Mouse (Mus musculus) adrenal gland, postnatal 4 days (tissue): ENCODE measurements at regions not wholly inside any gene's neighbourhood (a gene's known extent, or its start where the extent isn't known, plus 50 kb on each side); places are given as distances from the start of the nearest gene placed in this dataset.

Experiments used
- DNase-seq, 2 experiments: peaks; one replicate each; pipeline ENCODE4 v3.0.0; 2021 to 2022; ENCODE audit warnings: low spot score in 2 of 2, mixed read lengths in 2 of 2

DNA sequence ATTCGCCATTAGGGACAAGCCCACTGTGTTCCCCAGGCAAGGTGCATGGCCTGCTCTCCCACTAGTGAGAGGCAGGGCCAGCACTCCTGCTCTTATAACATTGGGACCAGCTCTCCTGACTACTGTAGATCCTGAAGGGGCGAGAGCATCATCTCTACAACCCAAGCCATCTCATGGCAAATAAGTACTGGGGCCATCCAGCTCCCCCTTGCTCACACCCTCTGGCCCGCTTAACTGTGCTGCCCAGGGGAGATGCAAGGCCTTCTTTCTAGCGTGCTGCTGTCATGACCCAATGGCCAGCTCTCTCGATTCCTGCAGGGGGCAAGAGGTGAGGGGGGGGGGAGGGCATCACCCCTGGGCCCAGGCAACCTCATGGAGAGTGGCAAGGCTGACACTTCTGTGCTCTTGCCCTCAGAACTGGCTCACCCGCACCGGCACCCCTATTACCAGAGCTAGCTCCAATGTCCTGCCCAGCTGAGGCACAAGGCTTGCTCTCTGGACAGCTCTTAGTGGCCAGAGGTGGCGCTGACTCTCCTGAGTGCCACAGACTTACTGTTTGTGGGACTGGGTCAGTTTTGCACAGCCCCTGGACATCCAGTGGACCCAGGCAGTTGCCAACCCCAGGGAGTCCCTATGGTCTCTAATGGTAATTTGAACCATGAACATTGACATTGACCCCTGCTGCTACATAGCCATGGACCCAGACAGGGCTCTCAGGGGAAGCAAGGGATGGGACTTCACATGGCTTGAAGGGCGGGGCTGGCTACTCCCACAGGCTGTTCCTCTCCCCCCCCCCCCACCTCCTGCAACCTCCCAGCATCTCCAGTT is 448.2 kb downstream of the Tdrd3 start:
- no peak for DNase-seq

DNA sequence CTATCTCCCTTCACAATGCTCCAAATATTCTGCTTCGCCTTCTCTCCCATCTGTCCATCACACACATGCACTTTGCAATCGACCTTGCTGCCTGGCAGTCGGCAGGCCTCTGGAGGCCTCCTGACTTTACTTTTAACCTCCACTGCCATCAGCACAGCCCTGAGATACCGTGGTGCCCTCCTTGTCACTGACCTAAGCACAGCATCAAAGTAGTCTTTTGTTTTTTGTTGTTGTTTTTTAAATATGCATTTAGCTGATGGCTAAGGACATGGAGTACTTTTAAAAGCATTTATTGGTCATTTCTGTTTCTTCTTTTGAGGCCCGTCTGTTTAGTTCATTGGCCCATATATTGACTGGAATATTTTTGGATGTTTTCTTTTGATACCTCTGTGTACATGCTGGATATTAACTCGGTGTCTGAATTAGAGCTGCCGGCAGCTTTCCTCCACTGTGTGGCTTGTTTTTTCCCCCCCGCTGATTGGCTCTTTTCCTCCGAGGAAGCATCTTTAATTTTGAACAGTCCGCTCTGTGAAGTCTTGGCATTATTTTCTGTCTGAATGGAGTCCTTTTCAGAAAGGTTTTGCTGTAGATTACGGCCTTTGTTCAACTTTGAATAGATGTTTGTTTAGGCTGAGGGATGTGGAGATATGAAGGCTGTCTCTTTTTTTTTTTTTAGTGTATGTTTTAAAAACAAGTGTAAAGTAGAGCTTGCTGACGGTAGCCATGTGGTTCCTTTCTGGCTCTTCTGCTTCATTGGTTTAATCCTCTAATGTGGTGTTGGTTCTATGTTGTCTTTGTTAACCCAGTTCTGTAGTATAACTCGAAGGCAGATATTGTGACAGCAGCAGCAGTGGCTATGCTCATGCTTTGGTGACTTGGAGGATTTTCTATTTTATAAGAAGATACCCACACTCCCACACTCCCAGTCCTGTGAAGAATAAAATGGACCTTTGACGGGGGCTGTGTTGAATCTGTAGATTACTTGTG is 449.1 kb downstream of the Tdrd3 start:
- no peak for DNase-seq

- no peak for DNase-seq
These were observed 485.3 kb downstream of the Tdrd3 start for GRCm38 (mm10) chr14:87901784-87902183.

DNA sequence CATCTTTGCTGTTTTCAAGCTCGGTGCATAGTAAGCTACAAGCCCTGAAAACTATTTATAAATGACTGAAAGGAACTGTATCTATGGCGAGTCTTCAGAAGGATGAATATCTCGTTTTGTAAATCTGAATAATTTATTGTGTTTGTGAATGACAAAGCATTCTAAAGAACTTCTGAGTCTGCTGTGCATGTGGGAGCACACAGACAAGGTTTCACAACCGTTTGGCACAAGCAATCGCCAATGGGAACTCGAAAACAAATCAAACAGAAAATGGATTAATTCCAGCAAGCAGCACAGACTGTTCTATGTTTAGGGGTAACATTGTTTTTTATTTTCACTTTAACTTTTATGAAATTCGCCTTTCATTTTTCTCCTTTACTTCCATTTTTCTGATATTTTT is 486.0 kb downstream of the Tdrd3 start:
- no peak for DNase-seq
